Mouse (Mus musculus) ZHBTc4 (cell line): Measurements from ENCODE around the gene Nkx1-1.

Experiments
- DNase-seq: peaks from one replicate; pipeline ENCODE4 v3.0.0-alpha.2; 2011; ENCODE audit warnings: low read depth, low spot score

Gene Nkx1-1

DNA sequence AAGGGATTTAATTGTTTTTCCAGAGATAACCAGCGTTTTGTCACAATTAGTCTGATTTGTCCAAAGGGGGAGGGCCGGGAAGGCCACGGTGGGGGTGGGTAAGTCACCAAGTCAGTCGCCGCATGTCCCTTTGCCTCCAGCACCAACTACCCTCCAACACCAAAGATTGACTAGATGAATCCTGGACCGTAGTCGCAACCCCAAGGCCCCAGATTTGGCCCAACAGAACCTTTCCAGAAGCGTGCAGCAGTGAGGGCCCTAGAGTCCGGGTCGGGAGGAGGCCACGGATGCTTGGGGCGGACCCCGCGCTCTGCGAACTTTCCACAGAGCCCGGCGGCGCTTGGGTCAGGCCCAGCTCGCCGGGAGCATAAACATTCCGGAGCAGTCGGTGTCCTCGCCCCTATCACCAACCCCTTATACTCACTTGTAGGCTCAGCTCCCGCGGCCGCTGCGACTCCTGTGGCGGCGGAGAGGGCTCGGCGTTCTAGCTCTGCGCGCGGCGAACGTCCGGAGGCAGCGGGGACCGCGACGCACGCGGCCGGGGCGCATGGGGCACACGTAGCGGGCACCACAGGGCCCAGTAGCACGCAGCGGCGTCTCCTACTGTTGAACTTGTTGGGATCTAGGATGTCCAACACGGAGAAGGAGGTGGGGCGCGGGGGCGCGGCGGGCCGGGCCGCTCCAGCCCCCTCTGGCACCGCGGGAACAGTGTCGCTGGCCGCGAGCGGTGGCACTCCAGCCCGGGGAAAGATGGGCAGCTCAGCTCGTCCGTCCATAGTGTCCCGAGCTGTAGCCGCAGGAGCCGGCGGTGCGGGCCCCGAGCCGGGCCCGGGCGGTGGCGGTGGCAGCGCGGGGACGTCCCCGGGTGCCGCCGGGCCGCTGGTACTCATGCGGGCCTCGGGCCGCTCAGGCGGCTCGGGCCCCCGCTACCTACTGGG is at the start of gene Nkx1-1:
Nkx1-1 (minus strand) TSS at position 776 of the 938 bp plus-strand sequence.
- DNase-seq, result peak; percentile 63

DNA sequence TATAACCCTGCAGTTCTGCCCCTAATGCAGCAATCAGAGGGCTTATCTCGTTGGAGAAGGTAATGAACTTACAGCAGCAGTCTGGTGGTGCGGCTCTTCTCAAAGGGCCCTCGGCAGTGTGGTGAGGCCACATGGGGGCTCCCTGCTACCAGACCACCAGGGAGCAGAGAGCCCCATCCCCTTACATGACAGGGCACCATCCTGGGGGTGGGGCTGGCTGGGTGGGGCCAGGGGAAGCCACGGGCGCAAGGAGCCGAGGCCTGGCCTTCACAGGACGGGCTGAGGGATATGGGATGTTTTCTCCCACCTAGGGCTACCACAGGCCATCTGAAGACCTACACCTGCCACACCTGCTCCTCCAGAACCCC is 47.5 kb upstream of the Nkx1-1 start:
- no peak for DNase-seq

DNA sequence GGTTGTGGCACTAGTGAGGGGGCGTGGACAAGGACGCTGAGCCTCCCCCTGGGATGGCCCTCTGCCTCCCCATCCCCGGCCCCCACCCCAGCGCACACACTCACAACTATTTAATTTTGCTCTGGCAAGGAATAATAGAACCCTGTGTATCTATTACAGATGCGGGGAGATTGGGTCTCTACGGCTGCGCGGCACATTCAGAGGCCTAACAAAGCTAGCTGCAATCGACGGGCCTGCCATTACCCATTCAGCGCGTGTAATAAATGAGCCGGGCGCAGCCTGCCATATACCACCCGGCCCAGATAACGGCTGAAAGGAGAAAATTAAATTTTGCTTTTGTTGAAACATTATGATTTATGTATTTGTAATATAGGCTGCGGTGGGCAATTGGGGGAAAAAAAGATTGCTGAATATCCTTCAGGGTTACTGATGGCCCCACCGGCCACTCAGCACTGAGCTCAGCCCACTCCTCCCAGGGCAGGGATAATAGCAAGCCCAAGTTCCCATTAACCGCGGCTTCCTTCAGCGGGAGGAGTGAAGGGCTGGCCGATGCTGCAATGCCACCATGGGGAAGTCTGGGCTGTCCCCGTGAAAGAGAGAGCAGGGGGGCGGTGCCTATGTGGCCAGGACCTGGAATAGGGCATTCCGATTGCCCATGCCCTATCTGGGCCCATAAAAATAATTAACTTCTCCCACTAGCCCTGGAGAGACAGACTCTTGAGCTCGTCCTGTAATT is 47.0 kb upstream of the Nkx1-1 start:
- no peak for DNase-seq

DNA sequence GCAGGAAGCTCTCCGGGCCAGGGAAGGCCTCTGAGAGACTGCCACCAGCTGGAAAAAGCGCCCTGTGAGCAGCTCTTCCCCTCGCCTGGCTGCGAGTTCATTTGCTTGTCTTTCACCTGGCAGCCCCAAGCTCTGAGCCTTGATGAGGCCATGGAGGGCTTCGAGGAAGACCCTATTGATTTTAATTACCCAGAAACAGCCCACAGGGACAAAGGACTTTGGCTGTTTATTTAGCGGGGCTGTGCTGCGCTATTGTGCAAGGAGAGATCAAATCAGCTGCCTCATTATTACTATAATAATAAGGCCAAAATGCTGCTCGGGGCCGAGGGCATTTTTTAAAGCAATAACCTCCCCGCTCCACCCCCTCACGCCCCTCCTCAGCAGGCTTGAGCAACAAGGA is 31.7 kb upstream of the Nkx1-1 start:
- DNase-seq, result no peak

DNA sequence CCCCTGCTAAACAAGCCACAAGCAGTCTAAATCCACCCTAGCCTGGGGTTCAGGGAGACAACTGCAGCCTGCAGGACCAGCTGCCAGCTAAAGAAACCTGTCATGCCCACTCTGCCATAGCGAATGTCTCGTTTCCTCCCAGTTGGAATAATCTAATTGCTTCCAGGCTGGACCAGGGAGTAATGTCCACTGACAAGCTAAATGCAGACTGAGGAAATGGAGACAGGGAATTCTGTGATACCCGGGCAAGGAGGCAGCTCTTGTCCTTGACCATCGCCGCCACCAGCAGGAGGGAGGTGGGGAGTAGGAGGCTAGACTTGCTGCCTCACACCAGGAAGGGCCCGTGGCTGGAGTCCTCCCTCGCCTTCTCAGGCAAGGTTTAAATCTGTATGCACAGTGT is 30.6 kb upstream of the Nkx1-1 start:
- no peak for DNase-seq

DNA sequence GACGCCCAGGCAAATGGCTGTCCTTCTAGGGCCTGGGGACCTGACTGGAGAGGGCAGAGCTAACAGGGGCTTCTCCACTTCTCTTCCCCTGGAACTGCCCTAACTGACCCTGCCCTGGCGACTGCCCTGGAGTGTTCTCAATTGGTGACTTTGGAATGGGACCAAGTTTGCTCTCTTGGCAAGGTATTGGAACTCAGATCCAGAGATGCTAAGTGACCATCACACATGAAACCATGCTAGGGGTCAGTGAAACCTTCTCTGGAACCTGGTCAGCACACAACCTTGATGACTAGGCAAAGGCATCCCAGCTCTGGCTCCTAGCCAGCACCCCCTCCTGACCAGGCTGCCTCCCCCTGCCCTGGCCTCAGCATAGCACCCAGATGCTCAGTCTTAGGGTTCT is 25.3 kb upstream of the Nkx1-1 start:
- no peak for DNase-seq

DNA sequence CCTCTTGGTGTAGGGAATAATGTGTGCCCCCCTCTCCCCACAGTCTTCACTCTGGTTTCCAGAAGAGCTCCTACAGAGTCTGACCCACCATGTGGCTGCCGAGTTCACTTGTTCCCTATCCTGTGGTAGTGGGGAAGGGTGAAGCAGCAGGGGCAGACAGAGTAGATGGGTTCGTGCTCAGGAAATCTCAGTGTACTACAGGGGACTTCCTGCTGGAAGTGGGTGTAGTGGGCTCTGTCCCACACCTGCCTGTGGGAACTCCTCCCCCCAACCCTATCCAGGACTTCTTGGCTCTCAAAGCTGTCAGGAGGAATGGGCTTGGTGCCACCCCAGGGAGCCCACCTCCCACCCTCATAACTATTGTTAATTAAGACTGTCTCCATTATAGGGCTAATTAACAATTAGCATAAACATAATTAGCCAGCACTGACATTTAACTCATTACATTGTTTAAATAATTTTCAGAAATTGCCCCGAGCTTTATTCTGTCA is 24.4 kb upstream of the Nkx1-1 start:
- DNase-seq, result no peak

DNA sequence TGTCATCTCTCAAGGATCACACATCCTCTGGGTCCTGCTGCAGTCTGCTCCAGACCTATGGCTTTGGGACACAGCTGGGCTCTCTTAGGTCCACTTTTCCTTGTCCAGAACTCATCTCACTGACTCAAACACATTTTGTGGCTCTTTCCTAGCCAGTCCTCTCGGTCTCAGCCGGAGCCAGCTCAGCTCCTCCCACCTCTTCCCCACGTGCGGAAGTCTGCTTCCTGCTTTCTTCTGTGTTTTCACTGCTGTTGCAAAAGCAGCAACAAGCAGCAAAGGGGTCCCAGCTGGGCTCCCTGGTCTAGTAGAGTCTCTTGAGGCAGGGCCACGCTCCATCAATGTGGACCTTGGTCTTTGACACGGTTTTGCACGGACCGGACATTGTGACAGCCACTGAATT is 22.0 kb upstream of the Nkx1-1 start:
- DNase-seq, result no peak

DNA sequence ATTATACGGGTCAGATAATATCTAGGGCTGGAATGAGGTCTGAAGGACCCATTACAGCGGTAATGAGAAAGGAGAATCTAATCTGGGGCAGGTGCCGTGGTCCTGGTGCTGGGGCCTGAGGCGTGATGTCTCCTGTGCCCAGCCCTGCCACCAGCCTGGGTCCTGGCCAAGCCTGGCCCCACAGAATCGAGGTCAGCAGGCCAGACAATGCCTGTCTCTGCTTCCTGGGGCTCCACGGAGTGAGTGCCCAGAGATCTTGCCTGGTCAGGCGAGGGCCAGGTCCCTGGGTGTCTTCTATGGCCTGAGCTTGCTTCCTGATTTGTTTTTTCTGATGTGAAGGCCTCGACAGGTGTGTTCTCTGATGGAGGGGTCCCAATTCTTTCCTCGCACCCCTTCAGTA is 10.0 kb upstream of the Nkx1-1 start:
- DNase-seq, result no peak

DNA sequence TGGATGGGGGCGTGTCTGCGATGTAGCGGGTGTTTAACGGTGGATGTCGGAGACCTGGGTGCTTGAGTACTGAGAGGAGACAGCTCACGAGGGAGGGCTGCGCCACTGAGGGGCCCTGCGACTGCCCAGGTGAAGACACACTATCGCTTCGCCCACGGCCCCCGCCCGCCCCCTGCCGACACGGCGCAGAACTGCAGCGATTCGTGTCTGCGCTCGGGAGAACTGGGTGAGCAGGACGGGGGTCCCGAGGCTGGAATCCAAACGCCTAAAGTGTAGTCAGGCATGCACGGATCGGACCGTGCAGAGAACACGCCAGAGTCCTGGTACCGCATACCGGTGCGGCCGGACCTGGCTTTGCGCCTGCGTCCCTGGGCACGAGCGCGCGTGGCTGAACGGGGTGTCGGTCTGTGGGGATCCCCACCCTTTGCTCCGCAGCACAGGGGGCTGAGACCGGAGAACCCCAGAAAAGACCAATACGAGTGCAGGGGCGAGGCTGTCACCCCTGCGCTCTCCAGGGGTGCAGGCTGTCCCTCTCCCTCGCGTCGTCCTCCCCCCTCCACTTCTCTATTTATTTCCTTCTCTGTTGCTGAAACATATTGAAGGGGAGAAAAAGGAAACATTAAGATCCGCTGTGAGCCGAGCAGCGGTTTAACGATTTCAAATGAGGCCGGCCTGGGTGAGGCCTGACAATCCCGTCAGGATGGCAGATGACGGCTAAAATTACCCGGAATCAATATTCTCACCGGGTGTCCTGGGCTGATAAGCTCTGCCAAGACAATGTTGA is 9.3 kb upstream of the Nkx1-1 start:
- peak; percentile 73 for DNase-seq

DNA sequence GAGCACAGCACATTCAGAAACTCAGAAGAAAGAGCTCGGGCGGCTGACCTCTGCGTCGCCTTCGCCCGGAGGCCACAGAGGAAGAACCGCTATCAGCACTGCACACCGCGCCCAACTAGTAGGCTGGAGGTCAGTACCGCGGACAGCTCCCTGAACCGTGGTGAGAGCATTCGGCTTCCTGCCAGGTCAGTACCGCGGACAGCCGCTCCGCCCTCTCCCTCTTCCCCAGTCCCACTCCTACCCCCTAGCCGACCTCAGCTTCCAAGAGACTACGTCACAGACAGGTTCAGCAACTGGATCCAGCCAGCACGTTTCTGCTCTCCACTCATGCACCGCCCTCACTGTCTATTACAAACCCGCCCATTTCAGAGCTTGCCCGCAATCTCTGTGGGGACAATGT is 4.4 kb upstream of the Nkx1-1 start:
- peak; percentile 95 for DNase-seq

DNA sequence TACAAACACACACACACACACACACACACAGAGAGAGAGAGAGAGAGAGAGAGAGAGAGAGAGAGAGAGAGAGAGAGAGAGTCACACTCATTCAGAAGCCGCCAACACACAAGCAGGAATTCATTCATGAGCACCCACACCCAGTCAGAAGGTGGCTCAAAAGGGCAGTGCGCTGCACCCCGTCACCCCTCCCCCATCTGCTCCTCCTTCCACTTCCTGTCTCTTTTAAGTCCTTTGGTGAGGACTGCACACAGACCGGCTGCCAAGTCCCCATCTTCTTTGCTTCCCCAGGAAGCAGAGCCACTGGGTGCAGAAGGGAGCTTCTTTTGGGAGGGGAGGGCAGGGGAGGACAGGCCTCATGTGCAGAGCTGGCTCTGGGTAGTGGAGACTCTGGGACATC is 2.2 kb upstream of the Nkx1-1 start:
- peak; percentile 50 for DNase-seq

DNA sequence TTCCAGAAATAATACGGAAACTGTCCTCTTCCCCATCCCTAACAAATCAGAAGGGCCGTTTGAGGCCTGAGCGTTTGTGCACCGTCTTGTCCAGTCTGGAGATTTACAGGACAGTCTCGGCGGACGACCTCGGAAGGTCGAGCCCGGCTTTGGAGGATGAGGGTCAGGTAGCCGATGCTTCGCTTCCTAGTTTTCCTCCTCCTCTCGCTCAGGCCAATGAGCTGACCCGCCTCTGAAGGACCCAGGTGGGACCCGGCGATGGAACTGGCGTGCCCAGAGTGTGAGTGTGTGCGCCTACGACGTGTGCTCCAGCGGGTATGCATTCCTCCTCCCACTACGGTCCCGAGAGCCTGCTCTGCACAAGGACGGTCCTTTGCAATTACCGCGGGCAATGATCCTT is 1.4 kb upstream of the Nkx1-1 start:
- DNase-seq, result peak; percentile 18

DNA sequence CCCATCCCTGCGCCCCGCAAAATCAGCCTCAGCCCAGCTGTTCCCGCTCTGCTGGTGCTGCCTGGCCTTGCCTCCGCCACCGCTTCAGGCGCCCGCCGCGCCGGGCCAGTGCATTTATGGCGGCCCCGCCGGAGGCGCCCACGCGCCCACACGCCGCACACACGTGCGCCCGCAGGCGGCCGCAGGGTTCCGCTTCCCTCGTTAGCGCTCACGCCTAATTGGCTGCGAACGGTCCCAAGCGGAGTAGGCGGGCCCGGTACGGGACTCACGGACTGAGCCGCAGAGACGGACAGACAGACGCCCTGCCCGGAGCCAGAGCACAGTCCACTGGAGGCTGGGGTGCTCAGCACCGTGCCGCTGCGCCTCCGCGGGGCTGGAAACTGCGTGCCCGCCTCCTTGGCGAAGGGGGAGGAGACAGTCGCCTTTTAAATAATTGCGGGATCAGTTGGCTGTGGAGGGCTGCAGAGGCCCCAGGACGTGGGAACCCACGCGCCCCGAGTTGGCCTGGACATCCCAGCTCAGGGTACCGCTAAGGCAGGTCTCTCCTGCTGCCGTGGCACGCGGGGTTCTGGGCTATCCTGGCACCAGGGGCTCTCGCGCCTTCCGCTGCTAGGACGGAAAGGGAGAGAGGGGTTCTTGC is 485 bp upstream of the Nkx1-1 start:
- DNase-seq, result peak; percentile 58

DNA sequence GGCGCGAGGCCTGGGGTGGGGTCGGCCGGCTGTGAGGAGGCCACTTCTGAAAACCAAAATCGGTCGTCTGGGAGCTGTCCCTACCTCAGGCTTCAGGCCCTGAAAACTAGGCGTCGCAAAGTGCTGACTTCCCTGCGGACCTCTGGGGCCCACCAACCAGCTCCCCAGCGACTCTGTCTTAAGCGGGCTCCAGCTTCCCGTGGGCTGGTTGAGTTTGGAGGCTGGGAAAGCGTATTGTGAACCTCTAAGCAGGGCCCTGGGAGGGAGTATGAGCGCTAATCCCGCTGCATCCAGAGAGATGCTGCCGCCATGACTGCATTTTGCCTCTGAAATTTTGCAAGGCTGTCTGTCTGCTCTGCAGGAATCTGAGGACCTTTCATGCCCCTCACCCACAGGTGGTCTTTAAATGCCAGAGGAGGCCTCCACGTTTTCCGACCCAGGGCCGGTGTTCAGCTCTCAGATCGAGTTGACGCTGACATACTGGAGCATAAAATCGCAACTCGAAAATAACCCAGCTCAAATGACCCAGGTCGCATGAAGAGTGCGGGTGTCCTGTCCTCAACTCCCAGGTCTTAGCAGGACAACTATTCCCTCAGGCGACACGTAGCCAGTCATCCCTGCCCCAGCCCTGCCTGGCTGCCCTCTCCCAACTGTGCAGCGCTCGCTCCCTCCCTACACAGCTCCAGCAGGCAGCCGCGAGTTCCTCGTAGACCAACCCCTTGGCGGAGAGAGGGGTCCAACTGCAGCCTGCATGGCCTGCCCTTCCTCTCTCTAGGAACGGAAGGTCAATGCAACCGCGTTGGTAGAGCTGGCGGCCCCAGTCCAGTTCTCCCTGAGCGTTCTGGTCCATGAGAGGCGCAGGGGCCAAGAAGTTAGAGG is 1.5 kb downstream of the Nkx1-1 start:
- peak; percentile 61 for DNase-seq

DNA sequence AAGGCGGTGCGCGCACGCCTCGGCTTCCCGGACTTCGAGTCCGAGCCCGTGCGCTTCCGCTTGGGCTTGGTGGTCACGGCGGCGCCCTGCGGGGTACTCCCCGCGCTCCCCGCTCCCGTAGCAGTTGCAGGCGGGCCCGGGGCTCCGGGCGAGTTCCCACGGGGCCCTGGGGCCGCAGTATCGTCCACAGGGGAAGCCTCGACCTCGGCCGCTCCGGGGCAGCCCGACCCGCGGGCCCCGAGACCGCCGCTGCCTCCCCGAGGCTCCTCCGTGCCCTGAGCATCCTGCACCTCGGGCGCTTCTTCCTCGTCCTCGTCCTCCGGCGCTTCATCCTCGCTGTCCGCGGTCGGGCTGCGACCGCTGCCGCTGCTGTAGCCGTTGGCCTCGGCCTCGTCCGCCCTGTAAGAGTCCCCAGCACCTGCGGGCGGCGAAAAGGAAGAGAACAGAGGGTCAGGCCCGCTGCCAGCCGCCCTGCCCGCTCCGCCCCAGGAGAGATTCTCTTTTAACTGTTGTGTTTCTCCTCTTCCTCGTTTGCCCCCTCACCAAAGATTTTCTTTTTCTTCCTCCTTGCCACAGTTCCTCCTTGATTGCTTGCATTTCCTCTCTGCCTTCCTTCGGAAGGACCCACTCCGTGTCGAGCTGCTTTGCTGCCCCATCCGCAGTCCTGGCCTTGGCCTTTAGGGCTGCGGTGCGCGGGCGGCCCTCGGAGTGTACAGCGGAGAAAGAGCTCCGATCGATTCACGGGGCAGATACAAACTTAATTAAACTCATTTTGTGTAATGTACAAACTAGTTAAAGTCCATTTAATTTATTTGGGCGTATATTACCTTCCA is 2.4 kb downstream of the Nkx1-1 start:
- DNase-seq, result peak; percentile 45

DNA sequence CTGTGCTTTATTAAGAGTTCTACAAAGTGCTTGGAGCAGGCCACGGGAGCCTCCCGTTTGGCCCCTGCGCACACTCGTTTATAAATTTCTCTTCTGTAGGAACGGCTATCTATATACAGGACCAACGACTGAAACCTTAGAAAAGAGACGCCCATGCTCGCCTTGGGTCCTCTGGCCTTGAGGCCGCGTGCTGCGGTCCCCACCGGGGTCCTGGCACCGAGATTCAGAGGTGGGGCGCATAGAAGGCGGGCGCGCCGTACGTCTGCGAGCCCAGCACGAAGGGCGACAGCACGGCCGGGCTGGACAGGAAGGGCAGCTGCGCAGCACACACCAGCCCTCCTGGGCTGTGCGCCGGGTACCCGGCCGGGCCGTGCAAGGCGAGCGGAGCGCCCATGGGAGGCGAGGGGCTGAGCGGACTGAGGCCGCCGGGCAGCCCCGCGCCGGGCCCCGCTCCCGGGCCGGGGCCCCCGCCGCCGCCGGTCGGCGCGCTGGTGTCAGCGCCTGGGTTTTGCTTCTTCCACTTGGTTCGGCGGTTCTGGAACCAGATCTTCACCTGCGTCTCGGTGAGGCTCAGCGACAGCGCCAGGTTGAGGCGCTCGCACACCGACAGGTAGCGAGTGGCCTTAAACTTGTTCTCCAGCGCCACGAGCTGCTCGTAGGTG is 3.1 kb downstream of the Nkx1-1 start:
- DNase-seq, result peak; percentile 63

DNA sequence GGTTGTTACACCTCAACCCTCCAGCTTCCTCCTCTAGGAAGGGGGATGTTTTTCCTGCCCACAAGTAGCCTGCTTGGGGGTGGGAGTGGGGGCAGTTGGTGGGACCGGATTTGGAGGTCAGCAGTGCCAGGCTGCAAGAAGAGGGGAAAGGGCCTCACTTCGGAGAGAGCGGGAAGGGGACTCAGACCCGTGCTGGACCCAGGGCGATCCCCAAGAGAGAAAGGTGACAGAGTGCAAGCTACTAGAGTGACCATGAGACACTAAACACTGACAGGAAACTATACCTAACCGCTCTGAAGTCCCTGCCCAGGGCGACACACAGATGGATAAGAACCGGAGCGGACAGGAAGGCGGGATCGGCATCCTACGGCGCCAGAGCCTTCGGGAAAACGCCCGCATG is 3.7 kb downstream of the Nkx1-1 start:
- no peak for DNase-seq

DNA sequence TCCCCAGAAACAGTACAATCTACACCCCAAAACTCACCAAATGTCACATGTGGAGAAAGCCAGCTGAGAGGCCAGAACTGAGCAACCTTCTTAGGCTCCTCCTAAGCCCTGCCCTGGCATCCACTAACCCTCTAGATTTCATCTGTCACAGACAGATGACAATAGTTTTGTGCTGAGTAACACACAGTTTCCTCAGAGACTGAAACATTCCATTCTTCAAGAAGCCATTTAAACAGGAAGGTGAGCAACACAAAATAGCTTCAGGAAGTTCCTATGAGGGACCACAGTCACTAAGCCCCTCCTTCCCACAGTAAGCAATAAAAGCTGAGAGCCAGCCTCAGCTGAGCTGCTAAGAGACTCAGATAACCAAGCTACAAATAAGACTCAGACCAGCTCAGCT is 6.3 kb downstream of the Nkx1-1 start:
- DNase-seq, result no peak
